Mouse (Mus musculus): ENCODE measurements around the gene Slc6a4.
A peak's percentile ranks its signal among the peaks of the same experiment; 100 is the strongest.

Slc6a4 gene

GRCm38 (mm10) chr11:76997916-76998704, at the start of gene Slc6a4:
TSS of gene Slc6a4 (plus strand) at chr11:76998603.
- DNase-seq (ENCODE audit: low spot score): peak; percentile 55

GRCm38 (mm10) chr11:76953536-76953935, 44.9 kb upstream of the Slc6a4 start:
- DNase-seq (ENCODE audit: low spot score): no peak

GRCm38 (mm10) chr11:76965703-76966102, 32.7 kb upstream of the Slc6a4 start:
- DNase-seq (ENCODE audit: low spot score): no peak

GRCm38 (mm10) chr11:76970328-76970727, 28.1 kb upstream of the Slc6a4 start:
- DNase-seq (ENCODE audit: low spot score): no peak

GRCm38 (mm10) chr11:76974680-76975319, 23.6 kb upstream of the Slc6a4 start:
- no peak for DNase-seq (ENCODE audit: low spot score)

GRCm38 (mm10) chr11:76981570-76982141, 16.7 kb upstream of the Slc6a4 start:
- no peak for DNase-seq (ENCODE audit: low spot score)

- DNase-seq (ENCODE audit: low spot score): no peak
These were observed 16.0 kb upstream of the Slc6a4 start for GRCm38 (mm10) chr11:76982415-76982814.

- DNase-seq (ENCODE audit: low spot score): no peak
These were observed 14.8 kb upstream of the Slc6a4 start for GRCm38 (mm10) chr11:76983641-76984040.

GRCm38 (mm10) chr11:76984173-76984572, 14.2 kb upstream of the Slc6a4 start:
- no peak for DNase-seq (ENCODE audit: low spot score)

GRCm38 (mm10) chr11:76990839-76991238, 7.6 kb upstream of the Slc6a4 start:
- DNase-seq (ENCODE audit: low spot score): no peak

- no peak for DNase-seq (ENCODE audit: low spot score)
These were observed 5.5 kb upstream of the Slc6a4 start for GRCm38 (mm10) chr11:76992886-76993285.

GRCm38 (mm10) chr11:76995966-76996672, 2.3 kb upstream of the Slc6a4 start:
- DNase-seq (ENCODE audit: low spot score): no peak

- DNase-seq (ENCODE audit: low spot score): peak; percentile 89
These were observed 1.1 kb upstream of the Slc6a4 start for GRCm38 (mm10) chr11:76997305-76997704.

- peak; percentile 41 for DNase-seq (ENCODE audit: low spot score)
These were observed 363 bp downstream of the Slc6a4 start for GRCm38 (mm10) chr11:76998705-76999226.

GRCm38 (mm10) chr11:77000741-77001140, 2.3 kb downstream of the Slc6a4 start:
- DNase-seq (ENCODE audit: low spot score): no peak

GRCm38 (mm10) chr11:77002361-77002760, 4.0 kb downstream of the Slc6a4 start:
- DNase-seq (ENCODE audit: low spot score): no peak

- no peak for DNase-seq (ENCODE audit: low spot score)
These were observed 7.5 kb downstream of the Slc6a4 start for GRCm38 (mm10) chr11:77005881-77006280.

GRCm38 (mm10) chr11:77006616-77007015, 8.2 kb downstream of the Slc6a4 start:
- no peak for DNase-seq (ENCODE audit: low spot score)

GRCm38 (mm10) chr11:77009069-77010025, 10.9 kb downstream of the Slc6a4 start:
- no peak for DNase-seq (ENCODE audit: low spot score)

GRCm38 (mm10) chr11:77010762-77011475, 12.5 kb downstream of the Slc6a4 start:
- no peak for DNase-seq (ENCODE audit: low spot score)

Data from embryo, embryonic 10 days (tissue).